Mouse (Mus musculus) lung, adult 2 months (tissue): ENCODE measurements around the gene Olfr193. TPM values are rescaled to one million over a fixed set of nuclear protein-coding genes. Genes with fewer than 3 reads are reported as not detected.
"Not testable (repeated sequence)": the region's sequence is repeated elsewhere in the genome, so short reads cannot be mapped to it uniquely, and the experiment has no call there.

ENCODE experiments used
- DNase-seq: peaks from one replicate; pipeline ENCODE4 v3.0.0; 2022
- H3K4me1 ChIP-seq: fragments of 200-500 bp; 2 replicates; pipeline ENCODE4 v1.6.1; 2011; ENCODE audit warnings: low read length; ENCODE audit not compliant: control insufficient read depth, insufficient read depth
- H3K4me3 ChIP-seq: fragments of 200-500 bp; replicated peaks from 2 replicates; pipeline ENCODE3; 2011; ENCODE audit warnings: low read depth, mild to moderate bottlenecking, control low read depth, low read length; ENCODE audit errors: extremely low read depth
- CTCF ChIP-seq: fragments of 200-500 bp; IDR thresholded peaks from 2 replicates; pipeline ENCODE4 v1.5.1; 2011; ENCODE audit warnings: mild to moderate bottlenecking, low read length, control low read depth; ENCODE audit not compliant: insufficient read depth
- POLR2A ChIP-seq: fragments of 200-500 bp; IDR thresholded peaks from 2 replicates; pipeline ENCODE4 v1.6.1; 2011; ENCODE audit warnings: low read depth, mild to moderate bottlenecking, control low read depth, low read length, borderline replicate concordance; ENCODE audit errors: extremely low read depth
- WGBS: fragments of 180-500 bp; shearing (Covaris S2); methylation state at CpG from one replicate; pipeline ENCODE4 v1.1.7; 2018; 5-methylcytosine and 5-hydroxymethylcytosine counted together
- polyA plus RNA-seq: library from polyadenylated mRNA; depleted of rRNA; stranded (reverse); fragments of >200 nt; gene quantifications from 2 replicates; pipeline ENCODE4 v1.2.3, GENCODE M21; 2012; rRNA removed

Olfr193 gene
- polyA plus RNA-seq = not detected in 2 replicates

DNA sequence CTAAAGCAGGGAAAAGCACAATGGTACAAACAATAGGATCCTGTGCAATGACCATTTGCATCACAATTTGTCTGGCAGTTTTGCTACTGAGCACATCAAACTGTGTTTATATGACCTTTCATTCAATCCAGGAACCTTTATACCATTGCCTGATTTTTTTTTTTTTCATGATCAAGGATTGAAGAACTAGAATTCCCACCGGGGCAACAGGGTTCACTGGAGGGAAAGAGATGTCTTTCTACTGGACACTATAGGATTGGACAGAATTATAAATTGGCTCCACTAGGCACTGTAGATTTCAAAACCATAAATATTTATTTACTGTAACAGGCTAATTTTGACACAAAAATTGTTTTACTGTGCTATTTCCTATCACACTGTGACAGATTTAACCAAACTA is at the start of gene Olfr193:
TSS of gene Olfr193 (minus strand) at position 101 of the 400 bp plus-strand sequence.
- no peak for TF ChIP-seq CTCF
- TF ChIP-seq POLR2A = no peak
- DNase-seq = no peak
- Histone ChIP-seq H3K4me3 (no peak within 1 kb of the TSS), H3K4me1 (no peaks in the 10 kb centered on the region)
- 91% methylated on average over 1 of the region's 1 CpGs for WGBS

GRCm38 (mm10) chr16:59151996-59152395 is 40.3 kb upstream of the Olfr193 start:
- no peak for TF ChIP-seq POLR2A
- 86% methylated on average over 2 of the region's 2 CpGs for WGBS
- Histone ChIP-seq H3K4me3 (no peak overlapping the region), H3K4me1 (no peaks in the 10 kb centered on the region)
- DNase-seq = no peak

GRCm38 (mm10) chr16:59146746-59147145 is 35.1 kb upstream of the Olfr193 start, which contains the start of gene Olfr195:
Gene Olfr195, plus strand, starts transcription at chr16:59147046.
- WGBS = 88% methylated on average over 1 of the region's 1 CpGs
- no peak for DNase-seq
- TF ChIP-seq POLR2A (no peak), CTCF (no peak)

GRCm38 (mm10) chr16:59141105-59141504 is 29.4 kb upstream of the Olfr193 start:
- no peaks in the 10 kb centered on the region for H3K4me1 ChIP-seq
- no peak for DNase-seq
- TF ChIP-seq CTCF (no peak), POLR2A (no peak)
- H3K4me3 ChIP-seq = no peak overlapping the region

More at GRCm38 (mm10) chr16:59146746-59147145, 35.1 kb upstream of the Olfr193 start, which contains the start of gene Olfr195:
- H3K4me3 ChIP-seq = no peak within 1 kb of the TSS
- no peaks in the 10 kb centered on the region for H3K4me1 ChIP-seq

- TF ChIP-seq CTCF = no peak
- TF ChIP-seq POLR2A = no peak
- no peak for DNase-seq
- H3K4me3 ChIP-seq = no peak overlapping the region
- H3K4me1 ChIP-seq = no peaks in the 10 kb centered on the region
- 76% methylated on average over 1 of the region's 1 CpGs for WGBS
Measured at GRCm38 (mm10) chr16:59130740-59131139, 19.1 kb upstream of the Olfr193 start.

DNA sequence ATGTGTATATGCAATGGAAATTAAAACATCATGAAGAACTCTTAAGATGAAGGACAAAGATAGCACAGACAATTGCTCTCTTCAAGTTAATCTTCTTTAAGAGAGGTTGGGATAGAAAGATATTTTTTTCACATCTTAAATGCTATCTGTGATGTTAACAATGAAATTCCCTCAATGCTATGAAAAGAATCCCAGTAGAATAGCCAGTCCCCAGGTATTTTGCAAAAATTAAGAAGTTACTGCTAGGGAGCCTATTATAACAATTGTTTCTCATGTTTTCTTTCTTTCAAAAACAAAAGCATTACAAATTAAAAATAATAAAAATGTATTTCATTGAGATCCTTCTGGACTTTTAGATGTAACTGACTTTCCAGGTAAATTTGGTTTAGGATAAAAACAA is 9.3 kb upstream of the Olfr193 start, which contains the start of gene Olfr194:
TSS of gene Olfr194 (minus strand) at position 101 of the 400 bp plus-strand sequence.
- DNase-seq = no peak
- Histone ChIP-seq H3K4me1 (no peaks in the 10 kb centered on the region), H3K4me3 (no peak within 1 kb of the TSS)
- no peak for TF ChIP-seq CTCF
- TF ChIP-seq POLR2A = no peak

GRCm38 (mm10) chr16:59108522-59108921 is 3.2 kb downstream of the Olfr193 start:
- 34% methylated on average over 5 of the region's 5 CpGs for WGBS
- H3K4me1 ChIP-seq = not testable (repeated sequence)

DNA sequence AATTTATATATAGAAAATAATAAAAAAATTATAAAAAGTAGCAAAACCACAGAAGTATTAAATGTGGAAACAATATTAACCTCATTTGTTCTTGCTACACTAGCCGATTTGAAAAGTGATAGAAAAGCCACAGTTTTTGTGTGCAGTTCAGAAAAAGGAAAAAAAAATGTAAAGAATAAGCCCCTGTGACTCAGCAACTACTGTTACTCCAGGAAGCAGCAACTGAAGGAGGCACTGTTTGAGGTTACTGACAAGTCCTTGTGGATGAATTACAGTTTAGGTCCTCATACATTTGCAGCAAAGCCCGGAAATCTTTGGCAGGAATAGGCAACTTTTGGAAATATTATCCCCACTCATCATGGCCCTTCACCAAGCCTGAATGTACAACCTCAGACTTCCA is 6.4 kb downstream of the Olfr193 start:
- WGBS = 68% methylated on average over 2 of the region's 2 CpGs
- Histone ChIP-seq H3K4me1 (no peaks in the 10 kb centered on the region), H3K4me3 (no peak overlapping the region)
- no peak for TF ChIP-seq POLR2A
- no peak for TF ChIP-seq CTCF
- DNase-seq = no peak

More at GRCm38 (mm10) chr16:59108522-59108921, 3.2 kb downstream of the Olfr193 start:
- DNase-seq, H3K4me3 ChIP-seq: not testable (repeated sequence)

GRCm38 (mm10) chr16:59089722-59090121 is 22.0 kb downstream of the Olfr193 start, which contains the start of gene Olfr191:
Gene Olfr191, minus strand, starts transcription at chr16:59089822.
- not testable (repeated sequence) for H3K4me1 ChIP-seq, H3K4me3 ChIP-seq, DNase-seq
- WGBS = 40% methylated on average over 1 of the region's 1 CpGs

- 78% methylated on average over 2 of the region's 2 CpGs for WGBS
- DNase-seq, H3K4me1 ChIP-seq, H3K4me3 ChIP-seq: not testable (repeated sequence)
Measured at GRCm38 (mm10) chr16:59081113-59081512, 30.6 kb downstream of the Olfr193 start.

- WGBS = 80% methylated on average over 5 of the region's 5 CpGs
- DNase-seq = no peak
Measured at GRCm38 (mm10) chr16:59077905-59078304, 33.8 kb downstream of the Olfr193 start, which contains the start of gene Olfr190. Gene Olfr190, minus strand, starts transcription at chr16:59078005.

More at GRCm38 (mm10) chr16:59077905-59078304, 33.8 kb downstream of the Olfr193 start, which contains the start of gene Olfr190:
- H3K4me1 ChIP-seq = no peaks in the 10 kb centered on the region
- TF ChIP-seq POLR2A (no peak), CTCF (no peak)
- no peak within 1 kb of the TSS for H3K4me3 ChIP-seq
